Mouse (Mus musculus) neural tube, embryonic 12.5 days (tissue): ENCODE results near the gene Zfp791. TPM values are rescaled to one million over a fixed set of nuclear protein-coding genes. Genes with fewer than 3 reads are reported as not detected.
A peak's percentile ranks its signal among the peaks of the same experiment; 100 is the strongest.
"Not testable (repeated sequence)": the region's sequence is repeated elsewhere in the genome, so short reads cannot be mapped to it uniquely, and the experiment has no call there.

Source experiments
- ATAC-seq: fragments of 200-750 bp; cut with Nextera tagmentation; 2 replicates; pipeline ENCODE4 v1.8.0; 2017; ENCODE audit warnings: low read depth, mild to moderate bottlenecking, moderate TSS enrichment, moderate library complexity; ENCODE audit not compliant: low FRiP score
- H3K27ac ChIP-seq: fragments of 300-500 bp; sonication (generic); 2 replicates; pipeline ENCODE4 v1.5.1; 2016
- H3K27me3 ChIP-seq: fragments of 300-500 bp; sonication (generic); replicated peaks from 2 replicates; pipeline ENCODE4 v1.6.1; 2016; ENCODE audit warnings: mild to moderate bottlenecking
- H3K36me3 ChIP-seq: fragments of 300-500 bp; sonication (generic); 2 replicates; pipeline ENCODE4 v1.6.1; 2016; ENCODE audit warnings: mild to moderate bottlenecking
- H3K4me1 ChIP-seq: fragments of 300-500 bp; sonication (generic); 2 replicates; pipeline ENCODE4 v1.6.1; 2016
- H3K4me2 ChIP-seq: fragments of 300-500 bp; sonication (generic); replicated peaks from 2 replicates; pipeline ENCODE4 v1.6.1; 2016; ENCODE audit warnings: mild to moderate bottlenecking
- H3K4me3 ChIP-seq: fragments of 300-500 bp; sonication (generic); 2 replicates; pipeline ENCODE4 v1.5.1; 2016
- H3K9ac ChIP-seq: fragments of 300-500 bp; sonication (generic); 2 replicates; pipeline ENCODE4 v1.6.1; 2016; ENCODE audit warnings: mild to moderate bottlenecking
- H3K9me3 ChIP-seq: fragments of 300-500 bp; sonication (generic); 2 replicates; pipeline ENCODE4 v1.6.1; 2016; ENCODE audit warnings: mild to moderate bottlenecking
- WGBS: fragments of 180-500 bp; shearing (Covaris S2); methylation state at CpG from one replicate; pipeline ENCODE4 v1.1.7; 2016; 5-methylcytosine and 5-hydroxymethylcytosine counted together
- polyA plus RNA-seq: library from polyadenylated mRNA; unstranded; fragments of >200 nt; fragmentation: Nextera tagmentation; extraction: Ambion mirVana; gene quantifications from 2 replicates; pipeline ENCODE4 v1.2.1, GENCODE M21; 2016

Zfp791 gene
- 1.4 TPM in 2 replicates for polyA plus RNA-seq

DNA sequence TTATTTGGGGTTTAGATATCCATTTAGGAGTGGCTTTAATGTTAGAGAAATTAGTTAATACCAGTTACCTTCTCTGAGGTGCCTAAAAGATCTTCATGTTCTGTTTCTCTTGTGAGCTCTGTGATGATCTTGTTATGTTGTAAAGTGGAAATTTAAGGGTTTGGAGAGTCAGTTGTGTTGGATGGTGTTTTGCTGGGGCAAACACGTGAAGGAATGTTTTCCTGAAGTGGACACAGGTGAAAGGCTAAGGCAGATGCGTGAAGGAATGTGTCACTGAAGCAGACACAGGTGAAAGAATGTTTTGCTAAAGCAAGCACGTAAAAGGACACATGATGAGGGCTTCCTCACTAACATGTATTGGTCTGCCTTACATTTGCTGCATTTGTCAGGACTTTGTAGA lies at the start of gene Zfp791:
TSS of gene Zfp791 (minus strand) at position 101 of the 400 bp plus-strand sequence.
- H3K9ac ChIP-seq = no peak within 1 kb of the TSS
- H3K36me3 ChIP-seq = no peaks in the 10 kb centered on the region
- no peak for ATAC-seq
- H3K4me2 ChIP-seq = no peak within 1 kb of the TSS
- 81% methylated on average over 3 of the region's 3 CpGs for WGBS
- no peaks in the 10 kb centered on the region for H3K9me3 ChIP-seq
- no peak within 1 kb of the TSS for H3K4me3 ChIP-seq
- H3K4me1 ChIP-seq = no peaks in the 10 kb centered on the region
- no peak within 1 kb of the TSS for H3K27ac ChIP-seq
- H3K27me3 ChIP-seq = no peaks in the 10 kb centered on the region

DNA sequence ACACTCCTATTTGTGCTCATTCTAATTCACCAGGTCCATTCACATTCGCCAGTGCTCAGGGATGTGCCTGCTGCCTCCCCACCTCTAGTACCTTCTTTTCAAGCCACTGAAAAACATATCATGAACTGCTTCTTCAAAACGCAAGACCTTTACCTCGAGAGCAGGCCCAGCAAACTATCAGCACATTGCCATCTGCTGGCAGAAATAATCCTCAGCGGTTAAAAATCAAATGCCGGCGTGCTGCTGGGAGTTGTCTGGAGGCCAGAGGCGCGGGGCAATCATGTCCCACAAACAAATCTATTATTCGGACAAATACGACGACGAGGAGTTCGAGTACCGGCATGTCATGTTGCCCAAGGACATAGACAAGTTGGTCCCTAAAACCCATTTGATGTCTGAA lies 48.4 kb upstream of the Zfp791 start:
- Histone ChIP-seq H3K4me1 (0 out of 2 replicates have a peak, but pooled peaks cover 6% of the 10 kb centered on the region), H3K4me3 (no peak overlapping the region), H3K9ac (no peak overlapping the region), H3K9me3 (no peaks in the 10 kb centered on the region), H3K27me3 (no peaks in the 10 kb centered on the region), H3K27ac (no peak overlapping the region), H3K36me3 (no peaks in the 10 kb centered on the region), H3K4me2 (no peak overlapping the region)
- no peak for ATAC-seq
- WGBS = 33% methylated on average over 14 of the region's 14 CpGs

DNA sequence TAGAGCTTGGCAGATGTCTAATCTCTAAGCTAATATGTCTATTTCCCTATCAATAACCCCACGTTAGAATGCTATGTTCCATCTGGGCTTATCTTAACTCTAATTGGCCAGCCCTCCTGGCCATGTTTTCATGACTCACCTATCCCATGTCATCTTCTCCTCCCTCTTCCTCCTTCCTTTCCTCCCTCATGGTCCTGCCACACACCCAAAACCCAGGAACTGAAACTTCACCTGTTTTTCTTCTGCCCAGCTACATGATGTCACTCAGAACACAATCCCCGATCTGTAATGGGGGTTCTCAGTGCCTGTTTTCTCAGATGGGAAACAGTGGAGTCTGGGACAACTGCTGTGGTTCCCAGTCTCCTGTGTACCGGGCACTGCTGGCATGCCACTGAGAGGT lies 28.7 kb upstream of the Zfp791 start, which contains the start of gene Cks1brt:
TSS of gene Cks1brt (plus strand) at position 301 of the 400 bp plus-strand sequence.
- no peaks in the 10 kb centered on the region for H3K36me3 ChIP-seq
- no peak within 1 kb of the TSS for H3K4me3 ChIP-seq
- no peak within 1 kb of the TSS for H3K4me2 ChIP-seq
- no peaks in the 10 kb centered on the region for H3K4me1 ChIP-seq
- no peaks in the 10 kb centered on the region for H3K27me3 ChIP-seq
- 90% methylated on average over 3 of the region's 3 CpGs for WGBS
- no peak for ATAC-seq
- H3K9ac ChIP-seq = no peak within 1 kb of the TSS
- no peak within 1 kb of the TSS for H3K27ac ChIP-seq
- H3K9me3 ChIP-seq = peaks cover 25% of the 10 kb centered on the region

DNA sequence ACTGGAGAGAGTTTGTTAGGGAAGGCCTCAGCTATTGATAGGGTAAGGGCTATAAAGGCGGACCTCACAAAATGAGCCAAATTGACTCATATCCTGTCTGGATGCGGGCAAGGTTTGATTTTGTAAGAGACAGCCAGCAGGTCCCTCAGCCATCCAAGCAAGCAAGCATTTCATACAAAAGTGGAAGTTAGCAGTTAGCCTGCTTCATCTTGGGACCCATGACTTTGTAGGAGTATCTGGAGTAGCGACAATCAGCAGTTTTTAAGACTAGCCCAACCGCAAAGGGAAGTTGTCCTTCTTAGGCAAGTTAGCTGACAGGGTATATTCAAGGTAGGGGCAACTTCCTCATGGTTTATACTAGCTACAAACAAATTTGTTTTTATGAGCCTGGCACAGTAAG lies 19.6 kb upstream of the Zfp791 start:
- Histone ChIP-seq H3K9ac (no peak overlapping the region), H3K4me2 (no peak overlapping the region), H3K9me3 (peaks cover 11% of the 10 kb centered on the region; the same call in 1 of the 2 replicates), H3K27ac (no peak overlapping the region), H3K36me3 (no peaks in the 10 kb centered on the region), H3K4me1 (no peaks in the 10 kb centered on the region), H3K4me3 (no peak overlapping the region), H3K27me3 (no peaks in the 10 kb centered on the region)
- 98% methylated on average over 4 of the region's 4 CpGs for WGBS
- ATAC-seq = no peak

DNA sequence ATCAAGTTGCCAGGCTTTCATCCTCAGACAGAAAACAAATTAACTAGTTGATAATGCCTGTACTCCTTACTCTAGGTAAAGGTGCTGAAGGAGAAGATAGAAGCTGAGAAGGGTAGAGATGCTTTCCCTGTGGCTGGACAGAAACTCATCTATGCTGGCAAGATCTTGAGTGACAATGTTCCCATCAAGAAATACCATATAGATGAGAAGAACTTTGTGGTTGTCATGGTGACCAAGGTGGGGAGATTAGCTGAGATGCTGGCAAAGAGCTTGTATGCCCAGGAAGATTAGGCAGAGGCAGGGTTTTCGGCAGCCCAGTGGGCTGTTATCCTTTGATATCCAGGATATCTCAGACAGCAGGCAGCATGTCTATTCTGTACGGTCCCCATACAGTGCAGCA lies 12.8 kb upstream of the Zfp791 start:
- H3K4me1 ChIP-seq, H3K27ac ChIP-seq, H3K4me3 ChIP-seq, H3K27me3 ChIP-seq, ATAC-seq, H3K4me2 ChIP-seq, H3K9ac ChIP-seq, H3K36me3 ChIP-seq, H3K9me3 ChIP-seq: not testable (repeated sequence)
- 81% methylated on average over 2 of the region's 2 CpGs for WGBS

DNA sequence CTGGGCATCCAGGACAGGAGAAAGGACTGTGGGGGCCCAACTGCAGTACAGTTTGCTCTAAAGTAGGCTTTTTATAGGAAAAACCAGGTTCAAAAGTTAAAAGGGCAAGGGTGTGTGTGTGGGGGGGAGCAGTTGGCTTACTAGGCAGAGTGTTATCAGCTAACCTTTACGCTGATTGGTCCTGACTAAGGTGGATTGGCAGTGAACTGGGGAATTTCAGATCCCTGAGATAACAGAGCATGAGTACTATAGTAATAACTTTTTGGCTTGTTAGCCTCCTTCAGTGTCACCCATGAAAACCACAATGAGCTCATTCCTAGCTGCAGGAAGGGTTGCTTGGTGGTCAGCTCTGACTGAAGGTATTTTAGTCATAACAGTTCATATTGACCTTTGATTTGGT lies 9.4 kb upstream of the Zfp791 start:
- H3K9ac ChIP-seq = no peak overlapping the region
- H3K4me3 ChIP-seq = no peak overlapping the region
- no peak overlapping the region for H3K4me2 ChIP-seq
- no peaks in the 10 kb centered on the region for H3K9me3 ChIP-seq
- H3K27ac ChIP-seq = no peak overlapping the region
- H3K36me3 ChIP-seq = no peaks in the 10 kb centered on the region
- H3K27me3 ChIP-seq = peaks cover 3% of the 10 kb centered on the region; the same call in 1 of the 2 replicates
- WGBS = 98% methylated on average over 1 of the region's 1 CpGs
- ATAC-seq = no peak
- no peaks in the 10 kb centered on the region for H3K4me1 ChIP-seq

DNA sequence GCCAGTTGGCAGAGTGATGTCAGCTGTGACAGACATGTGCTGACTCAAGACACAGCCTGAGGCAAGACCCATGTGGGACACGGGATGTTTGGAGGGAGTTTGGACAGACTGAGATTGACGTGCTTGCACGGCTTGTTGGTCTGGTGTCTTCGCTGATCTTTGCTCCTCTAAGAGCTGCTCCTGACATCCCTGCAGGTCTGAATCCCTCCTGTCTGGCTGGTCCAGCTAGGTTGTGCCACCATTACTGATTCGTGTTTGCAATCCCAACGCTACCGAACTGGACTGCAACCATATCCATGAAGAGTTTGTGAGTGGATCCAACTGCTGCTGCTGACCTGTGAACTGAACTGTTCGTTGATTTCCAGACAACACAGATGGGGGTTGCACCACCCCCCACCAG lies 796 bp upstream of the Zfp791 start:
- no peak for ATAC-seq

DNA sequence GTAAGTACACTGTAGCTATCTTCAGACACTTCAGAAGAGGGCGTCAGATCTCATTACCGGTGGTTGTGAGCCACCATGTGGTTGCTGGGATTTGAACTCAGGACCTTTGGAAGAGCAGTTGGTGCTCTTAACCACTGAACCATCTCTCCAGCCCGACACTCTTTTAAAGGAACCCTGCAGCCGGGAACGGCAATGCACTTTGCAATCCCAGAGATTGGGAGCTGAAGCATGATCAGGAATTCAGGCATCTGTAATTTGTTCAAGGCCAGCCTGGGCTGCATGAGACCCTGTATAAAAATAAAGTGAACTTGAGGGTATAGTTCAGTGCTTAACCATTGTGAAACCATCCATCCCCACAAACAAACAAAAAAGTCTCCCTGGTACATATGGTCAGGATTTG lies 2.6 kb downstream of the Zfp791 start:
- 83% methylated on average over 5 of the region's 5 CpGs for WGBS
- not testable (repeated sequence) for H3K9ac ChIP-seq, H3K27me3 ChIP-seq, H3K4me2 ChIP-seq, ATAC-seq, H3K9me3 ChIP-seq, H3K27ac ChIP-seq, H3K36me3 ChIP-seq, H3K4me3 ChIP-seq, H3K4me1 ChIP-seq

More for the DNA sequence above, 796 bp upstream of the Zfp791 start:
- H3K27ac ChIP-seq = no peak overlapping the region
- no peak overlapping the region for H3K4me3 ChIP-seq
- H3K27me3 ChIP-seq = no peaks in the 10 kb centered on the region
- H3K9ac ChIP-seq = no peak overlapping the region
- H3K4me1 ChIP-seq = no peaks in the 10 kb centered on the region
- no peak overlapping the region for H3K4me2 ChIP-seq
- no peaks in the 10 kb centered on the region for H3K36me3 ChIP-seq
- 93% methylated on average over 8 of the region's 8 CpGs for WGBS
- H3K9me3 ChIP-seq = no peaks in the 10 kb centered on the region

DNA sequence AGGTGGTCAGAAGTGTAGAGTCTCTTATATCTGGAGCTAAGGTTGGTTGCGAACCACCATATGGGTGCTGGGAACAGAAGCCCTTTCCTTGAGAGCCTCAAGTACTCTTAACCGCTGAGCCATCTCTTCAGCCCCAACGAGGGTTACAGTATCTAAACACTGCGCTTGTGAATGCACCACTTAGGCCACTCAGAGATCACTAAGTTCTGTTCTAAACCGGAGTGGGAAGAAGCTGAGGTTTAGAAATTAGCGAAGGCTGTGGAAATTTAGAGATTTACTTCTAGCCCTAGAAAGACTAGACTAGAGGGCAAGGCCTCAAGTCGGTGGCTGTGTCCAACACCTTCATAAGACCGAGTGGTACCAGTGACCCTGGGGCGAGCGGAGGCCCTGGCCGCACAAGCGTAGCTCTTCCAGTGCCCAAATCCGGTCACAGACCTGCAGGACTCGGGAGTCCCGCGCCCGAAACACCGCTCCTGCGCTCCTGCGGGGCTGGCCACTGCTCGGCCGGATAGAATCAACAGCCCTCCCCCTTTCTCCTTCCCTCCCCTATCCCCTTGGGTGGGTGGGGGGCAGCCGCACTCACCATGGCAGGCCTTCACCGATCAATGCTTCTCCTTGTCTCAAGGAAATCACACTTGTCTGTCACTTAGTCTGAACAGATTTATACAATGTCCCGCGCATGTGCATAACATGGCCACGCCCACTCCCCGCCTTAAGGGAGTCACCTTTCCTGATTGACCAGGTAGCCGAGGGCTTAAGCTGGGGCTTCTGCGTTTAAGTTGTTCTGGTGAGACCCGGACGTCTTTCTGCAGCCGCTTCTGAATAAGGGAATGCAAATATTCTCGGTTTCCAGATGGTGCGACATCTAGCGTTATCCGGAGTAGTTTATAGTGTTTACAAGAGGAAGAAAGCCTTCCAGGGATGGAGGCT lies 3.6 kb downstream of the Zfp791 start:
- no peaks in the 10 kb centered on the region for H3K4me1 ChIP-seq
- H3K9ac ChIP-seq = peak overlapping the region; percentile 64
- no peaks in the 10 kb centered on the region for H3K9me3 ChIP-seq
- peak; percentile 80 for ATAC-seq
- H3K4me3 ChIP-seq = peak overlapping the region; percentile 55
- no peak overlapping the region for H3K27ac ChIP-seq
- 7% methylated on average over 37 of the region's 37 CpGs for WGBS
- no peaks in the 10 kb centered on the region for H3K27me3 ChIP-seq
- H3K36me3 ChIP-seq = no peaks in the 10 kb centered on the region
- peak overlapping the region; percentile 81 for H3K4me2 ChIP-seq

DNA sequence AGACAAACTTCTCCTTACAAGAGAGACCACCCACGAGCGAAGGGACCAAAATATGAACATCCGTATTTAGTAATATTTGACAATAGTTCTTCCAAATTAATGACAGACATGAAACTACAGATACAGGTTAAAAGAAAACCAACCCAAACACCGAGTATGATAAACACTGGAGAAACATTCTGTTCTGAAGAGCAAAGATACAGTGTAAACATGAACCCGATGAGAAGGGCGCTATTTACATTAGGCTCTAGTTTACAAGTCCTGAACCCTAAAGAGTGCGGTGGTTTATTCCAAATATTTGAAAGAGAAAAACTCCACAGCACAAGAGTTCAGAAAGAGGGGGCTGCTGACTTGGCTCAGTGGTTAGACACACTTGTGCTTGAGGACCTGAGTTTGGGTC lies 5.9 kb downstream of the Zfp791 start:
- no peak for ATAC-seq
- Histone ChIP-seq H3K4me1 (no peaks in the 10 kb centered on the region), H3K36me3 (no peaks in the 10 kb centered on the region), H3K4me2 (no peak overlapping the region), H3K9ac (no peak overlapping the region), H3K9me3 (0 out of 2 replicates have a peak, but pooled peaks cover 6% of the 10 kb centered on the region), H3K27ac (no peak overlapping the region), H3K27me3 (no peaks in the 10 kb centered on the region), H3K4me3 (no peak overlapping the region)
- WGBS = 90% methylated on average over 7 of the region's 7 CpGs

DNA sequence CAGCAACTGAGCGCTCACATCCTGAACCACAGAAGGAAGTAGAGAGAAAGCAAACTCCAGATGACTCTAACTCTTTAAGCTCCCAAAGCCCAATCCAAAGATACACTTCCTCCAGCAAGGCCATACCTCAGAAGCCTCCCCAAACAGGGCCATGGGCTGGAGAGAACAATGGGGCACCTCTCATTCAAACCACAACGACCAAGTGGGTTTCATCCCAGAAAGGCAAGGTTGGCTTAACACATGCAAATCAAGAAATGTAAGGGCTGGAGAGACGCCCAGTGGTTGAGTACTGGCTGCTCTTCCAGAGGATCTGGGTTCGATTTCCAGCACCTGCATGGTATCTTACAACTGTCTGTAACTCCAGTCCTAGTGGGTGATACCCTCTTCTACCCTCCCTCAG lies 7.4 kb downstream of the Zfp791 start:
- Histone ChIP-seq H3K27ac (no peak overlapping the region), H3K4me3 (no peak overlapping the region), H3K4me1 (no peaks in the 10 kb centered on the region), H3K9me3 (0 out of 2 replicates have a peak, but pooled peaks cover 6% of the 10 kb centered on the region), H3K27me3 (no peaks in the 10 kb centered on the region), H3K4me2 (no peak overlapping the region), H3K36me3 (peaks cover 8% of the 10 kb centered on the region), H3K9ac (no peak overlapping the region)
- ATAC-seq = no peak
- 67% methylated on average over 4 of the region's 4 CpGs for WGBS

DNA sequence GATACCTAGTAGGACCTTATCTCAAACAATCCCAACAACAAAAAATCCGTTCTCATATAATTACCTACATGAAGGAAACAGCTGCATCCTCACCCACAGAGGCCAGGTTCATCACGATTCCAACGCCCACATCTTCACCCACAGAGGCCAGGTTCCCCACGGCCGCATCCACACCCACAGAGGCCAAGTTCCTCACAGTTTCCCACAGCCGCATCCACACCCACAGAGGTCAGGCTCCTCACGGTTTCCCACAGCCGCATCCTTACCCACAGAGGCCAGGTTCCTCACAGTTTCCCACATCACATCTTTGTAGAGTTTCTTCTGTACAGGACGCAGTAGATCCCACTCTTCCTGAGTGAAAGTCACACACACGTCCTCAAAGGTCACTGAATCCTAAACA lies 9.7 kb downstream of the Zfp791 start:
- Histone ChIP-seq H3K4me3 (no peak overlapping the region), H3K27me3 (no peaks in the 10 kb centered on the region), H3K9me3 (peaks cover 12% of the 10 kb centered on the region; the same call in 1 of the 2 replicates), H3K27ac (no peak overlapping the region), H3K9ac (no peak overlapping the region), H3K4me1 (no peaks in the 10 kb centered on the region), H3K4me2 (no peak overlapping the region), H3K36me3 (peaks cover 21% of the 10 kb centered on the region)
- WGBS = 95% methylated on average over 10 of the region's 10 CpGs
- no peak for ATAC-seq
